Mouse (Mus musculus) left cerebral cortex, adult 8-10 months (tissue): ENCODE data around the gene Nubpl. TPM values are rescaled to one million over a fixed set of nuclear protein-coding genes. Genes with fewer than 3 reads are reported as not detected.

Experiments used
- DNase-seq, 2 experiments: peaks; one replicate each; pipeline ENCODE4 v3.0.0; 2022; ENCODE audit warnings: low spot score in 2 of 2
- total RNA-seq, 4 experiments: library from RNA; stranded (reverse); gene quantifications; 2 replicates each; pipeline ENCODE4 v1.2.4; 2022

The Nubpl gene
- total RNA-seq, 4 experiments from 2014 or later, result 4.8 to 6.0 (median 5.6) TPM

- no peak for DNase-seq
Measured at GRCm38 (mm10) chr12:52328488-52328887, 231.0 kb downstream of the Nubpl start.

- DNase-seq, result no peak
Measured at GRCm38 (mm10) chr12:52335142-52335765, 237.7 kb downstream of the Nubpl start.

GRCm38 (mm10) chr12:52338136-52338753 is 240.7 kb downstream of the Nubpl start:
- no peak for DNase-seq

- peak in 1 of 2 experiments; percentile 24 for DNase-seq
Measured at GRCm38 (mm10) chr12:52346611-52347010, 249.1 kb downstream of the Nubpl start.

GRCm38 (mm10) chr12:52350276-52350675 is 252.7 kb downstream of the Nubpl start:
- no peak for DNase-seq

- DNase-seq, result no peak
Measured at GRCm38 (mm10) chr12:52359484-52359883, 261.9 kb downstream of the Nubpl start.

DNA sequence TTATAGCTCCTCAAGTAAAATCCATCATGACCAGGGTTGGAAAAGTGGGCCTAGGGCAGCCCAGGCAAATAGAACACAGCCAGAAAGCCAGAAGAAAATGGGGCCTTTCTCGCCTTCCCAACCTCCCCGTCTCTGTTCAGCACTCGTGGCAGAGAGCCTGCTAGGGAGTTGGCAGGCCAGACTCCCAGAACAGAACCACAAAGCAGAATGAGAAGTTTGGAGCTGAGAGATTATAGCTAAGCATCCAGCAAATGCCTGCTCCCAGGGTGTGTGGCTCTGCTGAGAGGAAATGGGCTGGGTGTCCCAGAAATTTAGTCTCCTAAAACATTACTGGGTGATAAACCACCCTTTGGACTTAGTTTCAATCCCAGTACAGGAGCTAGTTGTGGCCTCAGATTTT is 262.6 kb downstream of the Nubpl start:
- peak in 1 of 2 experiments; percentile 26 for DNase-seq

DNA sequence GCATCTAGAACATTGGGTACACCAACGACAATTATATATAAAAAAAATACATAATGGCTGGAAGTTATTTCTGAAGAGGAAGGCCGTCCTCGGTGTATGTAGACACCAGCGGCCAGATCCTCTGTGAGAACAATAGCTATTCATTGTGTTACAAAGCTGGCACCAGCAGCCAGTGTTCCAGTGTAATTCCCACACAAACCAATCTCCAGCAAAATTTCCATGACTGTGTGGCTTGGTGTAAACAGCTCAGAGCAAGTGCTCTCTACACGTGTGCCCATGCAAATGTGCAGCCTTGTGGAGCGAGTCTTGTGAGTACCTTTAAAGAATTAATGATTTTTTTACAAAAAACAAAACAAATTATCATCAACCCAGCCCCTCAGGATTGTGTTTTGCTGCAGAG is 263.7 kb downstream of the Nubpl start:
- DNase-seq, result peak in 1 of 2 experiments; percentile 14

Other genes with a start within 250 kb of the Nubpl start
- gene Heatr5a, start 126.4 kb upstream of the Nubpl start, total RNA-seq, result 1 to 10 TPM; 8.0 to 9.8 (median 9.5) TPM
- gene Dtd2, start 91.2 kb upstream of the Nubpl start, total RNA-seq, result 10 to 100 TPM; 10.8 to 11.9 (median 11.6) TPM
- gene Gpr33, start 69.7 kb upstream of the Nubpl start, total RNA-seq, result not detected